Mouse (Mus musculus): Measurements from ENCODE around the gene Gm10447.

GRCm38 (mm10) chr11:53425711-53426255, 31.1 kb downstream of the Gm10447 start:
- TF ChIP-seq CTCF (IDR thresholded peaks at IDR 0.05; ENCODE audit: borderline replicate concordance, insufficient read depth, low read length), result no peak
- no peak for TF ChIP-seq POLR2A (IDR thresholded peaks at IDR 0.05; ENCODE audit: low read depth, low read length)
